Mouse (Mus musculus): ENCODE results near the gene Rab3ip. TPM values are rescaled to one million over a fixed set of nuclear protein-coding genes. Genes with fewer than 3 reads are reported as not detected.

The Rab3ip gene
- polyA plus RNA-seq, 1 experiment from 2014 or later = 36.0 TPM

- Histone ChIP-seq H3K4me3 (replicated peaks) (no peak overlapping the region), H3K9ac (no peak overlapping the region), H3K36me3 (no peaks in the 10 kb centered on the region), H3K9me3 (replicated peaks) (no peaks in the 10 kb centered on the region), H3K27ac (replicated peaks) (no peak overlapping the region), H3K27me3 (no peaks in the 10 kb centered on the region), H3K4me1 (peaks cover 8% of the 10 kb centered on the region; the same call in 1 of the 2 replicates), H3K4me2 (replicated peaks) (no peak overlapping the region)
- no peak for ATAC-seq (ENCODE audit: insufficient number of reproducible peaks, low FRiP score, low TSS enrichment, low read depth)
- 76% methylated on average over 12 of the region's 12 CpGs for WGBS
These were observed 55.3 kb downstream of the Rab3ip start for GRCm38 (mm10) chr10:116895108-116895833.

DNA sequence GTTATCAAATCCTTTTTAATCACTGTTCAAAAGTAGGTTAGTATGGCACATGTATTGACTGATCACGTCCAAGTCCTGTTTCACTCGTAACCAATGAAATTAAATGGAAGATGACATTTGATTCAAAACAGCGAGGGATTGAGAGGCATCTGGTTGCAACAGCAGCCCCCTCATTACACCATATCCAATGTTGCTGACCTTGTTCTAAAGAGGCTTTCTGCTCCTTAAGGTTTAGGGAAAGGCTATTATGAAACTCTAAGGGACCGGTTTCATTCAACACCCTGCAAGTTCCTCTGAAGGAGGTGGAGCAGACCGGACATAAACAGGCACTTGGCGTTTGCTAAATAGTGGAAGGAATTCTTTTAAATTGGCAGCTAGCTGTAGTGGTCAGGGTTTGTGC is 56.0 kb downstream of the Rab3ip start:
- H3K27ac ChIP-seq (replicated peaks) = no peak overlapping the region
- no peak for ATAC-seq (ENCODE audit: insufficient number of reproducible peaks, low FRiP score, low TSS enrichment, low read depth)
- no peak overlapping the region for H3K4me2 ChIP-seq (replicated peaks)
- H3K9ac ChIP-seq = no peak overlapping the region
- H3K36me3 ChIP-seq = no peaks in the 10 kb centered on the region
- 49% methylated on average over 6 of the region's 6 CpGs for WGBS
- H3K4me3 ChIP-seq (replicated peaks) = no peak overlapping the region
- peaks cover 8% of the 10 kb centered on the region; the same call in 1 of the 2 replicates for H3K4me1 ChIP-seq
- H3K27me3 ChIP-seq = no peaks in the 10 kb centered on the region
- H3K9me3 ChIP-seq (replicated peaks) = no peaks in the 10 kb centered on the region

DNA sequence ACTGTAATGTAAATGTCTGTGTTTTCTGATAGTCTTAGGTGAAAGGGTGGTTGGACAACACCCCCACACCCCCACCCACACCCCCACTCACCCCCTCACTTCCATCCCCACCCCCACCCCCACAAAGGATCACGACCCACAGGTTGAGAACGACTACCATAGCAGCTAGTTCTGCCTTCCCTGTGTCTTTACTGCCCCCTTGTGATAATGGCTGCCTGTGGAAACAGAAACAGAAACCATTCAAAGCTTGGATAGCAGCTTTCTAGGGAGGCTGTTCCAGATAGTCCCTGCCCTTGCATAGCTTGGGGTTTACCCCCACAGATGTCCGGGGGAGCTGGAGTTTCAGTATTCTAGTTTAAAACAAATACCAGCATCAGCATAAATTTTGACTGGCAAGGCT is 56.8 kb downstream of the Rab3ip start:
- no peak overlapping the region for H3K9ac ChIP-seq
- H3K27me3 ChIP-seq = no peaks in the 10 kb centered on the region
- no peaks in the 10 kb centered on the region for H3K9me3 ChIP-seq (replicated peaks)
- ATAC-seq (ENCODE audit: insufficient number of reproducible peaks, low FRiP score, low TSS enrichment, low read depth) = no peak
- H3K4me3 ChIP-seq (replicated peaks) = no peak overlapping the region
- H3K36me3 ChIP-seq = no peaks in the 10 kb centered on the region
- H3K4me2 ChIP-seq (replicated peaks) = no peak overlapping the region
- 12% methylated on average over 3 of the region's 3 CpGs for WGBS
- peaks cover 8% of the 10 kb centered on the region; the same call in 1 of the 2 replicates for H3K4me1 ChIP-seq
- H3K27ac ChIP-seq (replicated peaks) = no peak overlapping the region

GRCm38 (mm10) chr10:116890587-116890986 is 60.0 kb downstream of the Rab3ip start:
- no peak for ATAC-seq (ENCODE audit: insufficient number of reproducible peaks, low FRiP score, low TSS enrichment, low read depth)
- no peaks in the 10 kb centered on the region for H3K27me3 ChIP-seq
- no peak overlapping the region for H3K27ac ChIP-seq (replicated peaks)
- H3K4me1 ChIP-seq = peaks cover 8% of the 10 kb centered on the region; the same call in 1 of the 2 replicates
- H3K9me3 ChIP-seq (replicated peaks) = no peaks in the 10 kb centered on the region
- no peak overlapping the region for H3K4me3 ChIP-seq (replicated peaks)
- no peak overlapping the region for H3K4me2 ChIP-seq (replicated peaks)
- no peaks in the 10 kb centered on the region for H3K36me3 ChIP-seq
- 49% methylated on average over 5 of the region's 5 CpGs for WGBS
- no peak overlapping the region for H3K9ac ChIP-seq

- no peaks in the 10 kb centered on the region for H3K36me3 ChIP-seq
- H3K27me3 ChIP-seq = no peaks in the 10 kb centered on the region
- H3K4me2 ChIP-seq (replicated peaks) = no peak overlapping the region
- no peak overlapping the region for H3K9ac ChIP-seq
- H3K4me3 ChIP-seq (replicated peaks) = no peak overlapping the region
- 68% methylated on average over 3 of the region's 3 CpGs for WGBS
- no peak for ATAC-seq (ENCODE audit: insufficient number of reproducible peaks, low FRiP score, low TSS enrichment, low read depth)
- no peaks in the 10 kb centered on the region for H3K4me1 ChIP-seq
- H3K9me3 ChIP-seq (replicated peaks) = no peaks in the 10 kb centered on the region
- H3K27ac ChIP-seq (replicated peaks) = no peak overlapping the region
These were observed 66.0 kb downstream of the Rab3ip start for GRCm38 (mm10) chr10:116884552-116884951.

DNA sequence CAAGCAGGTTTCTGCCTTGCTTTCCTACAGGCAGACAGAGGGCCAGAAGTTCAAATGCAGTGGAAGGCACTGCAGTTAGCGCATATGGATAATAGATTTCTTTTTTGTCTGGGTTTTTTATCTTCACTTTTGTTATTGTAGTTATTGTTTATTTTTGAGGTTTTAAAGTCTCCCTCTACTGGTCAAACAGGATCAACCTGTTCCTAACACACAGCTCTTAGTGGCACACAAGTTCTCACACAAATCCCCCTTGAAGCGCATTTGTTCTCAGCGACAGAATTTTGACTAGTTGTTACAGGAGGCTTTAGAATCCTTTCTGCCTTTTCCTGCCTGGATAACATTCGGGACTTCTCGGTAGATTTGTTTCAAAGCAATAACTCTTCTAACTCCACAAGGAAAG is 67.0 kb downstream of the Rab3ip start:
- 57% methylated on average over 5 of the region's 5 CpGs for WGBS
- Histone ChIP-seq H3K4me3 (replicated peaks) (no peak overlapping the region), H3K36me3 (no peaks in the 10 kb centered on the region), H3K27ac (replicated peaks) (no peak overlapping the region), H3K9ac (no peak overlapping the region), H3K9me3 (replicated peaks) (no peaks in the 10 kb centered on the region), H3K4me1 (no peaks in the 10 kb centered on the region), H3K4me2 (replicated peaks) (no peak overlapping the region), H3K27me3 (no peaks in the 10 kb centered on the region)
- no peak for ATAC-seq (ENCODE audit: insufficient number of reproducible peaks, low FRiP score, low TSS enrichment, low read depth)

DNA sequence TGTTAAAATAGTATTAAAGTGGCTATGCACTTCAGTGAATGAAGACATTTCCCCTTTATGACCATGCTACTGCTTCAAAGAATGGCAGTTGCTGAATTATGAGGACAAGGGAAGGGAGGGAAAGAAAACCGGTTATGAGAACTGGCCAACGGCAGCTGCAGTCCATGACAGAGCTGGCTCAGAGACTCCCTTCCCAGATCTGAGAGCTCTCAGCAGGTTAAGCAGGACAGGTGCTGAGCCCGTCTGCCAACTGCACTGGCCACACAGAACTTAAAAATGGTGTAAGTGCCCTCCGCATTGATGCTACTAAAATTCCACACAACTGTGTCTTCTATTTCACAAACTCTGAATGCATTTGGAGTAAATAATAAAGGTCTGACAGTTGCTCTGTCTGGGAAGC is 73.1 kb downstream of the Rab3ip start:
- Histone ChIP-seq H3K9me3 (replicated peaks) (no peaks in the 10 kb centered on the region), H3K4me2 (replicated peaks) (no peak overlapping the region), H3K27me3 (no peaks in the 10 kb centered on the region), H3K27ac (replicated peaks) (no peak overlapping the region), H3K4me3 (replicated peaks) (no peak overlapping the region), H3K9ac (no peak overlapping the region), H3K4me1 (no peaks in the 10 kb centered on the region), H3K36me3 (no peaks in the 10 kb centered on the region)
- no peak for ATAC-seq (ENCODE audit: insufficient number of reproducible peaks, low FRiP score, low TSS enrichment, low read depth)
- 77% methylated on average over 4 of the region's 4 CpGs for WGBS

- no peaks in the 10 kb centered on the region for H3K9me3 ChIP-seq (replicated peaks)
- 75% methylated on average over 9 of the region's 9 CpGs for WGBS
- no peaks in the 10 kb centered on the region for H3K4me1 ChIP-seq
- no peaks in the 10 kb centered on the region for H3K36me3 ChIP-seq
- no peaks in the 10 kb centered on the region for H3K27me3 ChIP-seq
- ATAC-seq (ENCODE audit: insufficient number of reproducible peaks, low FRiP score, low TSS enrichment, low read depth) = no peak
- no peak overlapping the region for H3K4me2 ChIP-seq (replicated peaks)
- no peak overlapping the region for H3K9ac ChIP-seq
- H3K4me3 ChIP-seq (replicated peaks) = no peak overlapping the region
- H3K27ac ChIP-seq (replicated peaks) = no peak overlapping the region
These were observed 76.1 kb downstream of the Rab3ip start for GRCm38 (mm10) chr10:116874490-116874889.

- Histone ChIP-seq H3K9ac (no peak overlapping the region), H3K36me3 (no peaks in the 10 kb centered on the region), H3K27ac (replicated peaks) (no peak overlapping the region), H3K27me3 (no peaks in the 10 kb centered on the region), H3K4me3 (replicated peaks) (no peak overlapping the region), H3K9me3 (replicated peaks) (no peaks in the 10 kb centered on the region), H3K4me2 (replicated peaks) (no peak overlapping the region), H3K4me1 (no peaks in the 10 kb centered on the region)
- 76% methylated on average over 14 of the region's 14 CpGs for WGBS
- no peak for ATAC-seq (ENCODE audit: insufficient number of reproducible peaks, low FRiP score, low TSS enrichment, low read depth)
These were observed 78.6 kb downstream of the Rab3ip start for GRCm38 (mm10) chr10:116872016-116872410.

DNA sequence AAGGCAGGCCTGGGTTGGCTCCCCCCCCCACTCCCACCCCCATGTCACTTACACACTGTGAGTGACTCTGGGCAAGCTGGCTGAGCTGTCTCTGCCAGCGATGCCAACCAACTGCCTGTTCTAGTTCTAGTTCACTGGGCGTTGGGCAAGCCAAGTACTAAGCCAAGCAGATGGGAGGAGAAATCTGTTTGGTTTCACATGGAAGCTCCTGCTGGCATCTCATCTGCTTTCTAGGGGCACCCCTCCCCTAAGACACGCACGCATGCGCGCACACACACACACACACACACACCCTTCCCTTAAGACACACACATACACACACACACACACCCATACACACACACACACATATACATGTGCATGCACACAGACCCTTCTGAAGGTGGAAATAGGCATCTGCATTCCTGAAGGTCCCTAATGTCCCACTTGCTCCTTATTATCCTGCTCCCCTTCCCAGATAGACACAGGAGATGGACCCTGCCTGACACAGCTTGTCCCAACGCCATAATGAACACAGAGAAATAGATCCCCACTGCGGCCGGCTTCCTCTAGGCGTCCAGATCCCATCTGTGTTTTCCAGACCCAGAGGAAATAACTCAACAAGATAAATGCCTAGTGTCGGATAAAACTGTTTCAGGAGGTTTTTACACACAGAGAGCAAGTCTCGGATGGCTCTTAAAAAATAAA is 79.1 kb downstream of the Rab3ip start:
- Histone ChIP-seq H3K9me3 (replicated peaks) (no peaks in the 10 kb centered on the region), H3K27me3 (no peaks in the 10 kb centered on the region), H3K4me3 (replicated peaks) (no peak overlapping the region), H3K27ac (replicated peaks) (no peak overlapping the region), H3K4me1 (no peaks in the 10 kb centered on the region), H3K9ac (no peak overlapping the region), H3K4me2 (replicated peaks) (no peak overlapping the region), H3K36me3 (no peaks in the 10 kb centered on the region)
- ATAC-seq (ENCODE audit: insufficient number of reproducible peaks, low FRiP score, low TSS enrichment, low read depth) = no peak
- WGBS = 82% methylated on average over 12 of the region's 12 CpGs

DNA sequence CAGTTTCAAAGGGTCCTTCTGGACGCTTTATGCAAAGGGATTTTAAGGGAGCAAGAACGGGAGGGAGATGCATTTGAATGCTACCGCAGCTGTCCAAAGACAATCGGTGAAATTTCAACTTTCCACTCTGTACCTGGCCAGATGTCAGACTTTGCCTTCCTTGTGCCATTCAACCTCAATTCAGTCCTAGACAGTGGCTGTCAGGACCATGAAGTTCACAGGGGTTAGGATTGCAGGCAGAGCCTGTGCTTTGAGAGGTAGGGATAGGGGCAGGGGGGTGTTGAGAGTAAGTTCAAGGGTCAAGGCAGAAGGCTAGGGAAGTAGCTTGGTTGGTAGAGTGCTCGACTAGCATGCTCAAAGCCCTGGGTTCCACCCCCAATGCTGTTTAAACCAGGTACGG is 79.8 kb downstream of the Rab3ip start:
- ATAC-seq (ENCODE audit: insufficient number of reproducible peaks, low FRiP score, low TSS enrichment, low read depth) = no peak
- Histone ChIP-seq H3K27ac (replicated peaks) (no peak overlapping the region), H3K36me3 (no peaks in the 10 kb centered on the region), H3K4me2 (replicated peaks) (no peak overlapping the region), H3K9ac (no peak overlapping the region), H3K9me3 (replicated peaks) (no peaks in the 10 kb centered on the region), H3K27me3 (no peaks in the 10 kb centered on the region), H3K4me3 (replicated peaks) (no peak overlapping the region), H3K4me1 (no peaks in the 10 kb centered on the region)
- 80% methylated on average over 6 of the region's 6 CpGs for WGBS
